Mouse (Mus musculus) stomach, postnatal 0 days (tissue): ENCODE measurements around the gene Apoe.

Source experiments
- CTCF ChIP-seq: IDR thresholded peaks from 2 replicates; pipeline ENCODE4 v1.5.1; 2016; ENCODE audit warnings: antibody characterized with exemption, low read depth, mild to moderate bottlenecking, moderate library complexity
- EP300 ChIP-seq: optimal IDR thresholded peaks from 2 replicates; pipeline ENCODE3; 2016; ENCODE audit warnings: antibody characterized with exemption

DNA sequence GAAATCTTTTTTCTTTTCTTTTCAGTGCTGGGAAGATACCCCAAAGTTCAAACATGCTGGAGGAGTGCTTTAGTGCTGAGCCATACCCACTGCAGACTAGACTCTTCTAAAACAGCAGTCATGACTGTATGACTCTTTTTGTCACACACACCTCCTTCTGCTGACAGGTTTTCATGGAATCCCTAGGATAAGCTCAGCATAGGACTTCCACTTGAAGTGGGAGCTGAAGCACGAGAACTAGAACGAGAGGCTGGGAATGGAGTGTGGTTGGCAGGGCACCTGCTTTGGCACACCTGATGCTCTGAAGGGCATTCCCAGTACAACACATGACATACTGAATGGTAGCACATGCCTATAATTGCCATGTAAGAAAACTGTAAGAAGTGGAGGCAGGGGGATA, 46.4 kb downstream of the Apoe start:
- TF ChIP-seq CTCF (no peak), EP300 (no peak)
